Mouse (Mus musculus) myocyte (in vitro differentiated cells): ENCODE measurements around the gene Amot.

Experiments
- CEBPB ChIP-seq: IDR thresholded peaks from 2 replicates; pipeline ENCODE4 v1.6.1; 2011; ENCODE audit warnings: mild to moderate bottlenecking, moderate library complexity; ENCODE audit not compliant: poor library complexity, insufficient read depth, severe bottlenecking
- E2F4 ChIP-seq: IDR thresholded peaks from one replicate; pipeline ENCODE4 v1.6.1; 2011; ENCODE audit warnings: mild to moderate bottlenecking, control low read depth, moderate library complexity; ENCODE audit not compliant: insufficient read depth
- MAX ChIP-seq: IDR thresholded peaks from one replicate; pipeline ENCODE4 v1.6.1; 2011; ENCODE audit warnings: low read depth, mild to moderate bottlenecking, control low read depth
- MYOD1 ChIP-seq, 3 experiments: IDR thresholded peaks; one replicate each; pipeline ENCODE4 v1.6.1; 2011; ENCODE audit warnings: control low read depth in 2 of 3, low read depth in 2 of 3, mild to moderate bottlenecking in 2 of 3, moderate library complexity in 1 of 3; ENCODE audit not compliant: insufficient read length in 2 of 3, control insufficient read depth in 1 of 3
- POLR2A ChIP-seq: IDR thresholded peaks from one replicate; pipeline ENCODE4 v1.6.1; 2011; ENCODE audit warnings: low read depth, mild to moderate bottlenecking, control low read depth, moderate library complexity; ENCODE audit not compliant: insufficient read length

- TF ChIP-seq E2F4 = no peak
- no peak for TF ChIP-seq CEBPB
- TF ChIP-seq POLR2A = no peak
- TF ChIP-seq MYOD1 (IDR thresholded peaks at IDR 0.05; ENCODE audit: control insufficient read depth in 1 of 3, insufficient read length in 2 of 3, low read depth in 2 of 3) = no peak
- TF ChIP-seq MAX = no peak
These were observed 76.2 kb downstream of the Amot start for GRCm38 (mm10) chrX:145428811-145429210.
